Mouse (Mus musculus) megakaryocyte, embryonic 14.5 days (primary cell): ENCODE results near the gene Trmt61a.

Source experiments
- FLI1 ChIP-seq: IDR thresholded peaks from 2 replicates; pipeline ENCODE4 v1.6.1; 2012; ENCODE audit warnings: low read length, inconsistent platforms, mixed read lengths
- GATA1 ChIP-seq: IDR thresholded peaks from 3 replicates; pipeline ENCODE4 v1.6.1; 2012; ENCODE audit warnings: mixed read lengths, low read length, inconsistent platforms, borderline replicate concordance

DNA sequence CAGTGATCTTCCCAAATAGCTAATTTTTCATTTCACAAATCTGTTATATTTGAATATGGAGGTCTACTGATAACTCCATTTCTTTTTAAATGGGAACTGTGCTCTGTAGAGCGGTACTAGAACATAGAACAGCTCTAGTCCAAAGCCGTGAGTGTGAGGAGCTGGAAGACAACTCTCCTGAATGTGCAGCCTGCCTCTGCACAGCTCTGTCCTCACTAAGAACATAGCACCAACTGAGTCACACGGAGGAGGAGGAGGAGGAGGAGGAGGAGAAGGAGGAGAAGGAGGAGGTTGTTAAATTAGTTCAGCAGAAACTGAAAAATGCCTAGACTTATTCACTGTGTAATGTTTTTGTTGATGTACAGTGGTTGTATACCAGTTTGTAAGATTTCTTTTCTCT, 25.0 kb upstream of the Trmt61a start:
- TF ChIP-seq GATA1 (no peak), FLI1 (no peak)
